Mouse (Mus musculus) E14TG2a.4 (cell line): ENCODE results near the gene Wdr72.

Source experiments
- CTCF ChIP-seq: conservative IDR thresholded peaks from 2 replicates; pipeline ENCODE4 v1.5.1; 2014; ENCODE audit warnings: low read length
- NANOG ChIP-seq: IDR thresholded peaks from 2 replicates; pipeline ENCODE4 v1.6.1; 2014; ENCODE audit warnings: borderline replicate concordance, low read length, mixed read lengths

DNA sequence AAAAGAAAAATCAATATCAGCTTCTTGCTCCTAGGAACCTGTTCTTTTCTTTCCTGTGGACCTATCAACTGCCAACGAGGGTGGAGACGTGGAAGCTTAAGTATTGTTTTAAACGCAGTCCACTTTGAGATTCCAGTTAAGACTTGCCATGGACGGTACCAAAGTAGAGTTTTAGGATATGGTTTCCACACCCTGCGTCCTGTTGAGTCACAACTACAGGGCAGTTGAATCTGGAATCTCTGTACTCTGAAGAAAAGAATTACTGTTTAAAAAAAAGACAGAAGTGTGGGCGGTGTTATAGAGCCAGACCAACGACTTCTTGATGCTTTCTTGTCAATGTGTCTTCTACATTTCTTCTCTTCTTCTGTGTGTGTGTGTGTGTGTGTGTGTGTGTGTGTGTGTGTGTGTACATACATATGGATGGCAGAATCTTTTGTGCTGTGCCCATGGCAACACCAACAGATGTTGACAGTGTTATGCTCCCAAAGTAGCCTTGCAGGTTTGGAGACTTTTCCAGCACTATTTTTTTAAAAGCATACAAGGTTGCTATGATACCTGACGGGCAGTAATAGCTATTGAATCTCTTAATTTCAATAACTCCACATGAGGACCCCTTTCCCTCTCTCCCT lies 77.4 kb downstream of the Wdr72 start:
- no peak for TF ChIP-seq CTCF
- TF ChIP-seq NANOG: no peak
